Mouse (Mus musculus) common myeloid progenitor, adult 5-6 weeks (primary cell): ENCODE results near the gene Vmn1r71. TPM values are rescaled to one million over a fixed set of nuclear protein-coding genes. Genes with fewer than 3 reads are reported as not detected.
"Not testable (repeated sequence)": the region's sequence is repeated elsewhere in the genome, so short reads cannot be mapped to it uniquely, and the experiment has no call there.

Experiments used
- ATAC-seq: replicated peaks from 2 replicates; pipeline ENCODE4 v1.8.0; 2016; ENCODE audit warnings: low read depth, mild to moderate bottlenecking, moderate TSS enrichment, inconsistent platforms; ENCODE audit not compliant: poor library complexity, severe bottlenecking
- total RNA-seq: library from RNA; stranded (forward); fragments of 200-1000, 187-1606 nt; gene quantifications from 2 replicates; pipeline ENCODE4 v1.2.3, GENCODE M21; 2017

The Vmn1r71 gene
- total RNA-seq: not detected in 2 replicates

- ATAC-seq: no peak
Observed at GRCm38 (mm10) chr7:10754264-10754663, at the start of gene Vmn1r71. Gene Vmn1r71 (minus strand): TSS chr7:10754364.

GRCm38 (mm10) chr7:10757551-10757950, 3.4 kb upstream of the Vmn1r71 start:
- ATAC-seq: not testable (repeated sequence)

Other genes starting within 250 kb of the Vmn1r71 start
- not detected in 2 replicates for gene Vmn1r68, start 195.9 kb downstream of the Vmn1r71 start, total RNA-seq
- not detected in 2 replicates for gene Vmn1r69, start 140.7 kb downstream of the Vmn1r71 start, total RNA-seq
- gene Vmn1r70, start 122.8 kb downstream of the Vmn1r71 start, total RNA-seq: not detected in 2 replicates
- not detected in 2 replicates for gene Nlrp4b, start 66.6 kb downstream of the Vmn1r71 start, total RNA-seq
- gene Zscan4b, start 150.7 kb upstream of the Vmn1r71 start, total RNA-seq: not detected in 2 replicates